Mouse (Mus musculus) cerebellum, adult 2 months (tissue): ENCODE measurements around the gene Wwc2. TPM values are rescaled to one million over a fixed set of nuclear protein-coding genes. Genes with fewer than 3 reads are reported as not detected.

ENCODE experiments used
- DNase-seq, 2 experiments: peaks; one replicate each; pipeline ENCODE4 v3.0.0; 2021
- H3K27ac ChIP-seq: fragments of 200-500 bp; 2 replicates; pipeline ENCODE4 v1.5.1; 2012; ENCODE audit warnings: low read length, control low read depth, inconsistent platforms; ENCODE audit not compliant: insufficient read depth
- H3K27me3 ChIP-seq: fragments of 200-500 bp; 2 replicates; pipeline ENCODE4 v1.6.1; 2012; ENCODE audit warnings: inconsistent platforms, mild to moderate bottlenecking, low read length, moderate library complexity; ENCODE audit not compliant: control insufficient read depth, insufficient read depth
- H3K4me1 ChIP-seq: fragments of 200-500 bp; 2 replicates; pipeline ENCODE4 v1.6.1; 2011; ENCODE audit warnings: low read length; ENCODE audit not compliant: control insufficient read depth, insufficient read depth
- H3K4me3 ChIP-seq: fragments of 200-500 bp; replicated peaks from 2 replicates; pipeline ENCODE3; 2011; ENCODE audit warnings: mild to moderate bottlenecking, low read depth, low read length, control low read depth; ENCODE audit not compliant: insufficient read depth
- CTCF ChIP-seq: fragments of 200-500 bp; IDR thresholded peaks from 2 replicates; pipeline ENCODE4 v1.5.1; 2011; ENCODE audit warnings: low read depth, mild to moderate bottlenecking, control low read depth, low read length, moderate library complexity, borderline replicate concordance; ENCODE audit not compliant: insufficient read depth
- POLR2A ChIP-seq: fragments of 200-500 bp; IDR thresholded peaks from 2 replicates; pipeline ENCODE4 v1.6.1; 2011; ENCODE audit warnings: low read length, control low read depth, borderline replicate concordance; ENCODE audit not compliant: insufficient read depth
- whole genome bisulfite sequencing: fragments of 180-500 bp; shearing (Covaris S2); methylation state at CpG from one replicate; pipeline ENCODE4 v1.1.7; 2018; 5-methylcytosine and 5-hydroxymethylcytosine counted together
- polyA plus RNA-seq: library from polyadenylated mRNA; depleted of rRNA; stranded (reverse); fragments of >200 nt; gene quantifications from 2 replicates; pipeline ENCODE4 v1.2.3, GENCODE M21; 2012

Wwc2 gene
- polyA plus RNA-seq, 1 experiment, result 6.3 TPM

GRCm38 (mm10) chr8:47890814-47891210 is 99.9 kb downstream of the Wwc2 start:
- H3K27me3 ChIP-seq, result no peaks in the 10 kb centered on the region
- no peak for DNase-seq
- no peaks in the 10 kb centered on the region for H3K4me1 ChIP-seq
- H3K27ac ChIP-seq, result no peak overlapping the region
- WGBS, result 83% methylated on average over 13 of the region's 13 CpGs
- TF ChIP-seq POLR2A (no peak), CTCF (no peak)
- H3K4me3 ChIP-seq, result no peak overlapping the region

GRCm38 (mm10) chr8:47889936-47890813 is 100.5 kb downstream of the Wwc2 start:
- Histone ChIP-seq H3K4me1 (no peaks in the 10 kb centered on the region), H3K4me3 (no peak overlapping the region), H3K27ac (no peak overlapping the region), H3K27me3 (no peaks in the 10 kb centered on the region)
- WGBS, result 55% methylated on average over 23 of the region's 23 CpGs
- TF ChIP-seq CTCF, result no peak
- TF ChIP-seq POLR2A, result no peak
- no peak for DNase-seq

DNA sequence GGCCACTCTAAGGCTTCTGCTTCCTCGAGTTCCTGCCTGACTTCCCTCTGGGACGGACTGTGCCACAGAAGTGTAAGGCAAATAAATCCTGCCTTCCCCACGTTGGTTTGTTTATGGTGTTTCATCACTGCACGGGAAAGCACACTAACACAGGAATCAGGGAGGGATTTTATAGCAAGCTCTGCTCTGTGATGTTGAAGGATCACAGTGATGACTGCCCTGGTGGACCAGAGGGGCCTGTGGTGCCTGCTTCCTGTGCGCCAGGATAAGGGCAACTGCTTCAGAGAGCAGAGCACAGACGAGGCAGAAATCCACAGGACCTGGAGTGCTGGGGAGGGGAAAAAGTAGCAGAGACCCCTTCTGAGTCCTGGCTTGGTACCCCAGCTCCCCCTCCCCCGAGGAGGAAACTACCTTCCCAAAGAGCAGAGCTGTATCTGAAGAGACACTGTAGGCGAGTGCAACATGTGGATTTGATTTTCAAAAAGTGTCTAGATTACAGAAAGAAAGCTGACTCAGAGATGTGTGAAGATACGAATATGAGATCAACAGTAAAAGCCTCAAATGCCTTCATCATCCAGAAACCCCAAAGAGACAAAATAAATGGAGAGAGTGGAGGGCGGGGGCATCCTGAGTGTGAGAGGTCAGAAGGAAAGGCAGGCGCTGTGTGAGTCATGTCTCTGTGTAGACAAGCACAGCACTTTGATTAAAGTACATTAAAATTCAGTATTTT is 101.7 kb downstream of the Wwc2 start:
- Histone ChIP-seq H3K4me1 (no peaks in the 10 kb centered on the region), H3K4me3 (no peak overlapping the region), H3K27me3 (no peaks in the 10 kb centered on the region), H3K27ac (no peak overlapping the region)
- WGBS, result 78% methylated on average over 11 of the region's 11 CpGs
- DNase-seq, result no peak
- no peak for TF ChIP-seq CTCF
- TF ChIP-seq POLR2A, result no peak

DNA sequence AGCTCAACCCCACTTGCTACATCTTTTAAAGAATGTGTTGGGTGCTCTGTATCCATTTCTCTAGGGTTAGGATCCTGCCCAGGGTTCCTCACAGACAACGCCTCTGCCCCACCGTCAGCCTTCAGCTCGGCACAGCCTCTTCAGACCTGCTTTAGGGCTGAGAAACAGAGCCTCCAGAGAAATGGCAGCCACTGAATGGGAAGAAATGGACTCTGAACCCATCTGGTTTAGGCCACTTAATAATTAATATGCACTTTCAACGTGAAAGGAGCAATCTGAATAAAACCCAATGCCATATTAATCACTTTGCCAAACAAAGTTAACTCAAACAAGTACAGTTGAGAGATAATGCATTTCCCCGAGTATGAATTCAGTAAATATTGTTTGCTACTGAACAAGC is 106.4 kb downstream of the Wwc2 start:
- DNase-seq, result no peak
- WGBS, result 83% methylated on average over 5 of the region's 5 CpGs
- TF ChIP-seq POLR2A, result no peak
- H3K4me1 ChIP-seq, result no peaks in the 10 kb centered on the region
- no peaks in the 10 kb centered on the region for H3K27me3 ChIP-seq
- H3K4me3 ChIP-seq, result no peak overlapping the region
- no peak overlapping the region for H3K27ac ChIP-seq

GRCm38 (mm10) chr8:47883739-47884138 is 107.0 kb downstream of the Wwc2 start:
- H3K27me3 ChIP-seq, result no peaks in the 10 kb centered on the region
- DNase-seq, result no peak
- no peak overlapping the region for H3K4me3 ChIP-seq
- WGBS, result 88% methylated on average over 8 of the region's 8 CpGs
- H3K27ac ChIP-seq, result no peak overlapping the region
- H3K4me1 ChIP-seq, result no peaks in the 10 kb centered on the region
- TF ChIP-seq POLR2A, result no peak
- TF ChIP-seq CTCF, result no peak

- Histone ChIP-seq H3K4me1 (no peaks in the 10 kb centered on the region), H3K27ac (no peak overlapping the region), H3K4me3 (no peak overlapping the region), H3K27me3 (no peaks in the 10 kb centered on the region)
- TF ChIP-seq CTCF (no peak), POLR2A (no peak)
- WGBS, result 63% methylated on average over 3 of the region's 3 CpGs
- DNase-seq, result no peak
Measured at GRCm38 (mm10) chr8:47878516-47878915, 112.2 kb downstream of the Wwc2 start.

DNA sequence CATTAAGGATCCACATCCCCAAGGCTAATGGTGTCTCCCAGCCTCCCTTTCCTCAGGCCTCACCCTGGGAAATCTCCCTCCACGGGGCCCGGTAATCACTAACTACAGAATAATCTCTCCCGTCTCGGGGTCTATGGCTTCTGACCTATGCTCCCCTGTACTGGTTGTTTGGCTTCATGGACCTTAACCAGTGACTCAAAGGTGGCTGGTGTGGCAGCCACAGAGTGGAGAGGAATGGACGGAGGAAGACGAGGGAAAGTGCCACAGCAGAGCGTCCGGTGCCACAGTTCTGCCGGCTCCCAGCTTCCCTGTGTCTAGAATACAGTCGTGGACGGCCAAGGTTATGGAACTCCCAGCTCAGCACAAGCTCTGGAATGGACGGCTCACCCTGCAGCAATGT is 114.9 kb downstream of the Wwc2 start:
- TF ChIP-seq POLR2A (no peak), CTCF (no peak)
- H3K27me3 ChIP-seq, result no peaks in the 10 kb centered on the region
- no peaks in the 10 kb centered on the region for H3K4me1 ChIP-seq
- DNase-seq, result no peak
- 94% methylated on average over 12 of the region's 12 CpGs for WGBS
- H3K4me3 ChIP-seq, result no peak overlapping the region
- no peak overlapping the region for H3K27ac ChIP-seq

- no peaks in the 10 kb centered on the region for H3K27me3 ChIP-seq
- TF ChIP-seq POLR2A (no peak), CTCF (no peak)
- DNase-seq, result no peak
- 68% methylated on average over 13 of the region's 13 CpGs for WGBS
- H3K4me1 ChIP-seq, result no peaks in the 10 kb centered on the region
- H3K27ac ChIP-seq, result no peak overlapping the region
- no peak overlapping the region for H3K4me3 ChIP-seq
Measured at GRCm38 (mm10) chr8:47874497-47875178, 116.1 kb downstream of the Wwc2 start.
